Mouse (Mus musculus) liver, adult 10 weeks (tissue): Measurements from ENCODE around the gene Rnf11. TPM values are rescaled to one million over a fixed set of nuclear protein-coding genes. Genes with fewer than 3 reads are reported as not detected.

Experiments
- polyA plus RNA-seq: library from polyadenylated mRNA; stranded (reverse); fragments of 350-450 nt; fragmentation: Illumina TruSeq; extraction: RNeasy Lipid Tissue Mini Kit (QIAGEN cat#74804); gene quantifications from one replicate; pipeline ENCODE4 v1.2.3, GENCODE M21; 2014; ENCODE audit warnings: low read depth, low replicate concordance

The Rnf11 gene
- 199 TPM for polyA plus RNA-seq

GRCm38 (mm10) chr4:109484621-109485020 is at the start of gene Rnf11:
Gene Rnf11, minus strand, starts transcription at chr4:109484728.

GRCm38 (mm10) chr4:109531111-109531510 is 46.6 kb upstream of the Rnf11 start, which contains the start of gene 4930522H14Rik:
Gene 4930522H14Rik, minus strand, starts transcription at chr4:109531297.

DNA sequence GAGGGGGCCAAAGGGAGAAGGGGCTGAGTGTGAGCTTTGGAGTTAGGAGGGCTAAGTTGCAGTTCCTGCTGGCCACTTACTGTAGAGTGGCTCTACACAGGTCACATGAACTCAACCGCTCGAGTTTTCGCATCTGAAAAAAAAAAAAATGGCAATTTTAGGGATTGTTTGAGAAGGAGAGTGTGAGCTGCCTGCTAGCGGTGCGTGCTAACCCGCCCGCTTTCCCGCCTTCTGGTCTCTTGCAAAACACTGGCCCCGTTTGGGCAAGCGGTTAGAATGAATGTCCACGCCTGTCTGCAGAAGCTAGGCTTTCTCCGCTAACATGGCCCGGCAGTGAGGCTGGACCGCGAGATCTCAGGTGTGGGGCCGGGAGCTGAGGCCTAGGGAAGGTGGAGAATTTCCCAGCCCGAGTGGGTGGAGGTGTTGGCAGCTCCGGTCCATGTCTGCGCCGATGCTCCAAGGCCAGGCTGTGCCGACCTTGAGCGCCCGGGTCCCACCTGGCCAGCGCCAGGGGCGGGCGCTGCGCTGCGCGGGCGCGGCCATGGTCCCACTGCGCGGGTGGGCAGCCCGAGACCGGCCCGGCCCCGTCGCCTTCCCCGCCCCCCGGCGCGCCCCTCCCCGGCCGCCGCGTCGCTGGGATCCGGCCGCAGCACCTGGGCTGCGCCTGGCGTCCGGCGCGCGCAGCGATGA is 77.9 kb downstream of the Rnf11 start, which contains the start of gene Ttc39a:
Gene Ttc39a (plus strand): TSS at position 138 of the 690 bp plus-strand sequence.

Other genes with a start within 250 kb of the Rnf11 start
- gene Eps15, start 204.5 kb downstream of the Rnf11 start, polyA plus RNA-seq, result 42.7 TPM
- gene Ttc39a, start 78.1 kb downstream of the Rnf11 start, polyA plus RNA-seq, result 0.48 TPM
- gene 4930522H14Rik, start 46.6 kb upstream of the Rnf11 start, polyA plus RNA-seq, result not detected
- 5.9 TPM for gene Cdkn2c, start 182.5 kb upstream of the Rnf11 start, polyA plus RNA-seq
- gene Faf1, start 191.9 kb upstream of the Rnf11 start, polyA plus RNA-seq, result 53.7 TPM